Mouse (Mus musculus): ENCODE measurements around the gene Fam178b. TPM values are rescaled to one million over a fixed set of nuclear protein-coding genes. Genes with fewer than 3 reads are reported as not detected.

Fam178b gene
- polyA plus RNA-seq, 2 experiments, result 0.21 to 0.27 TPM

GRCm38 (mm10) chr1:36606951-36607350 lies 76.0 kb downstream of the Fam178b start:
- Histone ChIP-seq H3K36me3 (replicated peaks; ENCODE audit: control insufficient read depth, insufficient read depth, low read depth) (no peaks in the 10 kb centered on the region), H3K4me1 (replicated peaks; ENCODE audit: control insufficient read depth in 2 of 2, insufficient read depth in 2 of 2, low read length in 1 of 2) (no peaks in the 10 kb centered on the region), H3K4me3 (ENCODE audit: insufficient read depth in 1 of 2, low read depth in 2 of 2, low read length in 2 of 2) (no peak overlapping the region), H3K9ac (replicated peaks) (no peak overlapping the region), H3K27ac (no peak overlapping the region), H3K4me2 (ENCODE audit: low read depth) (no peak overlapping the region), H3K9me3 (ENCODE audit: control insufficient read depth, low read length) (no peaks in the 10 kb centered on the region), H3K27me3 (ENCODE audit: control insufficient read depth, insufficient read depth, low read length) (no peaks in the 10 kb centered on the region)
- DNase-seq (ENCODE audit: low read depth in 3 of 3, low spot score in 3 of 3), result no peak
- 60% methylated on average over 7 of the region's 7 CpGs for WGBS (ENCODE audit: insufficient replicate concordance)
- ATAC-seq (ENCODE audit: insufficient read depth), result no peak
- TF ChIP-seq EP300 (IDR thresholded peaks at IDR 0.05; ENCODE audit: low read depth), result no peak
- no peak for TF ChIP-seq CTCF (IDR thresholded peaks at IDR 0.05; ENCODE audit: low read depth)

GRCm38 (mm10) chr1:36604254-36605156 lies 78.5 kb downstream of the Fam178b start:
- no peak overlapping the region for H3K9ac ChIP-seq (replicated peaks)
- ATAC-seq (ENCODE audit: insufficient read depth), result no peak
- no peak overlapping the region for H3K27ac ChIP-seq
- no peaks in the 10 kb centered on the region for H3K9me3 ChIP-seq (ENCODE audit: control insufficient read depth, low read length)
- H3K4me3 ChIP-seq (ENCODE audit: insufficient read depth in 1 of 2, low read depth in 2 of 2, low read length in 2 of 2), result no peak overlapping the region
- H3K36me3 ChIP-seq (replicated peaks; ENCODE audit: control insufficient read depth, insufficient read depth, low read depth), result no peaks in the 10 kb centered on the region
- DNase-seq (ENCODE audit: low read depth in 3 of 3, low spot score in 3 of 3), result no peak
- H3K4me2 ChIP-seq (ENCODE audit: low read depth), result no peak overlapping the region
- no peaks in the 10 kb centered on the region for H3K4me1 ChIP-seq (replicated peaks; ENCODE audit: control insufficient read depth in 2 of 2, insufficient read depth in 2 of 2, low read length in 1 of 2)
- 47% methylated on average over 12 of the region's 12 CpGs for WGBS (ENCODE audit: insufficient replicate concordance)
- no peaks in the 10 kb centered on the region for H3K27me3 ChIP-seq (ENCODE audit: control insufficient read depth, insufficient read depth, low read length)
- no peak for TF ChIP-seq CTCF (IDR thresholded peaks at IDR 0.05; ENCODE audit: low read depth)
- no peak for TF ChIP-seq EP300 (IDR thresholded peaks at IDR 0.05; ENCODE audit: low read depth)

GRCm38 (mm10) chr1:36603361-36603760 lies 79.6 kb downstream of the Fam178b start:
- DNase-seq (ENCODE audit: low read depth in 3 of 3, low spot score in 3 of 3) (no peak), ATAC-seq (ENCODE audit: insufficient read depth) (no peak)
- no peak overlapping the region for H3K4me2 ChIP-seq (ENCODE audit: low read depth)
- no peaks in the 10 kb centered on the region for H3K36me3 ChIP-seq (replicated peaks; ENCODE audit: control insufficient read depth, insufficient read depth, low read depth)
- no peaks in the 10 kb centered on the region for H3K9me3 ChIP-seq (ENCODE audit: control insufficient read depth, low read length)
- TF ChIP-seq EP300 (IDR thresholded peaks at IDR 0.05; ENCODE audit: low read depth) (no peak), CTCF (IDR thresholded peaks at IDR 0.05; ENCODE audit: low read depth) (no peak)
- no peak overlapping the region for H3K9ac ChIP-seq (replicated peaks)
- 71% methylated on average over 9 of the region's 9 CpGs for WGBS (ENCODE audit: insufficient replicate concordance)
- no peaks in the 10 kb centered on the region for H3K4me1 ChIP-seq (replicated peaks; ENCODE audit: control insufficient read depth in 2 of 2, insufficient read depth in 2 of 2, low read length in 1 of 2)
- H3K4me3 ChIP-seq (ENCODE audit: insufficient read depth in 1 of 2, low read depth in 2 of 2, low read length in 2 of 2), result no peak overlapping the region
- H3K27ac ChIP-seq, result no peak overlapping the region
- no peaks in the 10 kb centered on the region for H3K27me3 ChIP-seq (ENCODE audit: control insufficient read depth, insufficient read depth, low read length)

GRCm38 (mm10) chr1:36602271-36602670 lies 80.7 kb downstream of the Fam178b start:
- TF ChIP-seq CTCF (IDR thresholded peaks at IDR 0.05; ENCODE audit: low read depth) (no peak), EP300 (IDR thresholded peaks at IDR 0.05; ENCODE audit: low read depth) (no peak)
- 29% methylated on average over 4 of the region's 4 CpGs for WGBS (ENCODE audit: insufficient replicate concordance)
- ATAC-seq (ENCODE audit: insufficient read depth) (no peak), DNase-seq (ENCODE audit: low read depth in 3 of 3, low spot score in 3 of 3) (no peak)
- Histone ChIP-seq H3K27ac (no peak overlapping the region), H3K9ac (replicated peaks) (no peak overlapping the region), H3K36me3 (replicated peaks; ENCODE audit: control insufficient read depth, insufficient read depth, low read depth) (no peaks in the 10 kb centered on the region), H3K4me1 (replicated peaks; ENCODE audit: control insufficient read depth in 2 of 2, insufficient read depth in 2 of 2, low read length in 1 of 2) (no peaks in the 10 kb centered on the region), H3K27me3 (ENCODE audit: control insufficient read depth, insufficient read depth, low read length) (no peaks in the 10 kb centered on the region), H3K9me3 (ENCODE audit: control insufficient read depth, low read length) (no peaks in the 10 kb centered on the region), H3K4me2 (ENCODE audit: low read depth) (no peak overlapping the region), H3K4me3 (ENCODE audit: insufficient read depth in 1 of 2, low read depth in 2 of 2, low read length in 2 of 2) (no peak overlapping the region)

GRCm38 (mm10) chr1:36598411-36598810 lies 84.6 kb downstream of the Fam178b start:
- Histone ChIP-seq H3K4me1 (replicated peaks; ENCODE audit: control insufficient read depth in 2 of 2, insufficient read depth in 2 of 2, low read length in 1 of 2) (no peaks in the 10 kb centered on the region), H3K4me2 (ENCODE audit: low read depth) (no peak overlapping the region), H3K9me3 (ENCODE audit: control insufficient read depth, low read length) (no peaks in the 10 kb centered on the region), H3K27ac (no peak overlapping the region), H3K9ac (replicated peaks) (no peak overlapping the region), H3K36me3 (replicated peaks; ENCODE audit: control insufficient read depth, insufficient read depth, low read depth) (no peaks in the 10 kb centered on the region), H3K27me3 (ENCODE audit: control insufficient read depth, insufficient read depth, low read length) (no peaks in the 10 kb centered on the region), H3K4me3 (ENCODE audit: insufficient read depth in 1 of 2, low read depth in 2 of 2, low read length in 2 of 2) (no peak overlapping the region)
- 41% methylated on average over 2 of the region's 2 CpGs for WGBS (ENCODE audit: insufficient replicate concordance)
- TF ChIP-seq CTCF (IDR thresholded peaks at IDR 0.05; ENCODE audit: low read depth), result no peak
- TF ChIP-seq EP300 (IDR thresholded peaks at IDR 0.05; ENCODE audit: low read depth), result no peak
- no peak for DNase-seq (ENCODE audit: low read depth in 3 of 3, low spot score in 3 of 3)
- no peak for ATAC-seq (ENCODE audit: insufficient read depth)
